Mouse (Mus musculus) cortical plate, adult 2 months (tissue): Measurements from ENCODE around the gene Prelid3b.

Source experiments
- CTCF ChIP-seq: fragments of 200-500 bp; IDR thresholded peaks from 2 replicates; pipeline ENCODE4 v1.5.1; 2011; ENCODE audit warnings: mild to moderate bottlenecking, control low read depth, low read length; ENCODE audit not compliant: insufficient read depth; ENCODE audit errors: extremely low read depth
- POLR2A ChIP-seq: fragments of 200-500 bp; IDR thresholded peaks from 2 replicates; pipeline ENCODE4 v1.6.1; 2011; ENCODE audit warnings: mild to moderate bottlenecking, low read length, control low read depth; ENCODE audit not compliant: insufficient read depth; ENCODE audit errors: extremely low read depth

DNA sequence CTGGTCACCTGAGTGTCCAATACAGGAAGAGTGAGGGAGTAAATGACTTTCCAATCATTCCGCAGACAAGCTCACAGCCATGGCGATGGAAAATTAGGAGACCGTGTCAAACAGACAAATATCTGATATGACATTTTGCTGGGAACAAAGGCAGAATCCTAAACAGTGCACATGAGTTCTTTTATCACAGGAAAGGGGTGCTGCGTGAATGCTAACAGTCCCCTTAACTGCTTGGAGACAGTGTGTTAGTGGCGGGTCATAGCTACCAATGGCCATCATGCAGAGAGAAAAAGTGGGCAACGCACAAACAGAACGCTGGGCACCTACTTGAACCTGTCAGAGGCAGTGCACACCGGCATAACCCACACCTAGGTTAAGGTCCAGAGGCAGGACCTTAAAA, 28.6 kb upstream of the Prelid3b start:
- TF ChIP-seq POLR2A (no peak), CTCF (no peak)
